Mouse (Mus musculus) left cerebral cortex, adult 11 months (tissue): ENCODE data around the gene Eogt.

Experiments
- DNase-seq: peaks from one replicate; pipeline ENCODE4 v3.0.0; 2022; ENCODE audit warnings: low spot score

Eogt gene

DNA sequence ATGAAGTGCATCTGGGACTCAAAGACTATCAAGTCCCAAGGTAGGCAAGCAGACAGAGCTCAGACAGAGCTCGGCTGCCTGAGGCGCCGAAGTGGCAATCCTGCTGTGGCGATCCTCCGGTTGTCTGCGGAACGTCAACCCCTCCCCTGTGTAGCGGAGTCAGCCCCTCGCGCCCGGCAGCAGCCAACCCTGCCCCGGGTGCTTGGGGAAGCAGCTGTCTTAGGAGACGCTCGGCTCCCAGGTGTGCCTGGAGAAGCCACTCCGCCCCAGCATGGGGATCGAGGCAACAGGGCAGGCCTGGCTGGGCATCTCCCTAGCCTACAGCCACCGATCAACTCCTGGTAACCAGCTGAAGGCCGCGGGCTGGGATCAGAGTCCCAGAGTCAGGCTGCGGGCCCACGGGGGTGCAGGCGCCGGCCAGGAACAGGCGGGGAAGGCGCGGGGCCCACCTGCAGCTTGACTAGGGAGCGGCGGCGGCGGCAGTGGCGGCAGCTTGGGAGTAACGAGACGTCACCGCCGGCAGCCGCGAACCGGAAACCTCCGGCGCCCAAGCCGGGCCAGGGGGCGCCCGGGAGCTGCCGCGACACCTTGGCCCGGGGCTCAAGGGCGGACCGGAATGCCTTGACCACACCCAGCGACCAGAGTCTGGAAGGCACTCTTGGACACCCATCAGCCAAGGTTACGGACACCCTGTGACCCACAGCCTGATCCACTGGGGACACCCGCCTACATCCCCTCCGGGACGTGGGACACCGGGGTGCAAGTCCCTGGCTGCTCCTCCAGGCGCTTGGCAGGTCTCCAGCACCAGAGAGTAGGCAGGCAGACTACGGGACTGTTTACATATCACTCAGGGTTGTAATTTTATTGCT is at the start of gene Eogt:
Gene Eogt (minus strand): TSS at position 800 of the 869 bp plus-strand sequence.
- peak; percentile 54 for DNase-seq

DNA sequence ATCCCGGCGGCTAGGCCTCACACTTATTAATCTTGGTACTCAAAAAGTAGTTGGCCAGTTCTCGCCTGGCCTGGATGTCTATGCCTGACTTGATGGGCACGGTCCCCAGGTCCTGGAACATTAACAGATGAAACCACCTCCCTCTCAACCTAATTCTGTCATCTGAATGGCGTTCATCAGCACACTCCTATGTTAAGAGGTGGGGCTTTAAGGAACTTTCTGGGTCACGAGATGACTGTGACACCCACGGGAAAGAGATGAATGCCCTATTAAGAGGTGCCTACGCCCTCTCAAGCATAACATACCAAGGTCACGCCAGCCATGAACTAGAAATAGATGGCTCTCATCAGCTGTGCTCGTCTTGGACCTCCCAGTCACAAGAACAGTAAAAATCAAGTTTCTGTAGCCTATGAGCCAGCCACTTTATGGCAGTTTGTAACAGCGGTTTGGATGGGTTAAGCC is 30.4 kb upstream of the Eogt start:
- no peak for DNase-seq

DNA sequence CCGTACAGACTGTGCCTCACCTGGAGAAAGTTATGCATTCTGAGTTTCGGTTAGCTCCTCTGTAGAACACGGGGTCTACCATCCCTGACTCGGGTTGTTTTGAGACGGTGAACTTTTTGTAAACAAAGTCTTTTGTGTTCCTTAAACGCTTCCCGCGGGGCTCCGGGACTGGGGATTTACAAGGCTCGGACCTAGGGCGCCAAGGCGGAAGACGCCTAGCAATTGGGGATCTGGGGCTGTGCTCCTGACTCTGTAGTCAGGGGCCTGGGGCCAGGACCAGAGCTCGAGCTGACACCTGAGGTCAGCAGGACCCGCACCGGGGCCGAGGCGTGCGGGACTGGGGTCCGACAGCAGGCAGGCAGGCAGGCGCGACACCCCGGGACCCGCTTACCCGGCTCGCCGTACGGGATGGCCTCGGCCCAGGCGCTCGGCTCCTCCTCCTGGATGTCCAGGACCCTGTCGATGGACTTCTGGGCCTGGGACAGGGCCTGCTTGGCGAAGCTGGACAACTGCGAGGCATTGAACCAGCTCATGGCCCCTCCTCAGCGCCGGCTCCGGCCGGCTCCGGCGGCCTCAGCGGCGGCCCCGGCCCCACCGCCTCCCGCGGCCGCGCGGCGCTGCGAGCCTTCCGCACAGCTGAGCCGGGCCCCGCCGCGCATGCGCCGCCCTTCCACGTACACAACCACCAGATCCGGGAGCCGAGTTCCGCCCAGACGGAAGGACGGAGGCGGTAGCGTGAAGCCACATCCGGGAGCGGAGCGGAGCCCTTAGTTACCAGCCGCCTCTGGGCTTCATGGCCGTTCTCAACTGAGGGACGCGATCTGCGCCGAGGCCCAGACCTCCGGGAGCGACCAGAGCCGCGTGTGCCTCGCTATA is 29.7 kb upstream of the Eogt start, which contains the start of gene Tmf1:
Gene Tmf1 (minus strand): TSS at position 632 of the 876 bp plus-strand sequence.
- DNase-seq: peak; percentile 94

DNA sequence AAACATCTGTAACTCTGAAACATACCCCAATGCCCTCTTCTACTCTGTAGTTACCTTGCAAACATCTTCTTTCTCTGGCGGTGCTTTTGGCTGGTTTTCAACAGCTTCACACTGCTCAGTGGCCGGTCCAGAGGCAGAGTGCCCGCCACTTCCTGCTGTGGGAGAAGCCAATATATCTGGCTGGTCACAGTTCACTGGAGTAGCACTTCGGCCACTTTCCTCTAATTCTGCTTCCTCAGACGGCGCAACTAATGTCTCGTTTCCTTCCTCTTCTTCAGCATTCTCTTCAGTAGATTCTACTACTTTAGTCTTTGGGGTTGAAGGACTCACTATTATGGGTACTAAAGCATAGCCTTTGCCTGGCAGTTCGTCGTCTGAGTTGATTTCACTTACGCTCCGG is 26.7 kb upstream of the Eogt start:
- DNase-seq: no peak

DNA sequence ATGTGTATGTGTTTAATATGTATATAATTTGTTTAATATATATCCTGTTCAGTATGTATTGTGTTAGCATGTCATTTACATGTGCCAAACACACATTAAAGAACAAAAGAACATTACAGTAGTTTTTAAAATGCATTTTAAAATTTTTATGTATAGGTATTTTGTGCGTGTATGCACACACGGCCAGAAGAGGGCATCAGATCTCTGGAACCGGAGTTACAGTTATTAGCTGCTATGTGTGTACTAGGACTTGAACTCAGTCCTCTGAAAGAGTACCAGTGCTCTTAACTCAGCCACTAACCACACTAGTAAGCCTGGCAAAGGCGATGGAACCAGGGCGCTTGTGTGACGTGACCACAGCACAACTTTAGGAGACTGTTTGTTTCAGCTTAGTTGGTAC is 1.2 kb upstream of the Eogt start:
- DNase-seq: no peak

DNA sequence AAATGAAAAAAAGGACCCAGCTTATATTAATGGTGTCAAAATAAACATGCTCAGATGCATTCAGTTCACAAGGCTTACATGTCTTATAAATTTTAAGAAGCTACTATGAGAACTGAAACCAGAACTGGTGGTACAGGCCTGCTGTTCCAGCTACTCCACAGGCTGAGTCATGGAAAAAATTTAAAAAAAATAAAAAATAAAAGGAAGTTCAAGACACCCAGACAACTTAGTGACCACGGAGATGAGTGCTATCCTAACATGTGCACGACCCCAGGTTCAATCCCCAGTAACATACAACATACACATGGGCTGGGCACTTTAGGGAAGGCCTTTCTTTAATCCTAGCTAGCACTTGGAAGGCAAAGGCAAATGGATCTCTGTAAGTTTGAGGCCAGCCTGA is 739 bp upstream of the Eogt start:
- no peak for DNase-seq

DNA sequence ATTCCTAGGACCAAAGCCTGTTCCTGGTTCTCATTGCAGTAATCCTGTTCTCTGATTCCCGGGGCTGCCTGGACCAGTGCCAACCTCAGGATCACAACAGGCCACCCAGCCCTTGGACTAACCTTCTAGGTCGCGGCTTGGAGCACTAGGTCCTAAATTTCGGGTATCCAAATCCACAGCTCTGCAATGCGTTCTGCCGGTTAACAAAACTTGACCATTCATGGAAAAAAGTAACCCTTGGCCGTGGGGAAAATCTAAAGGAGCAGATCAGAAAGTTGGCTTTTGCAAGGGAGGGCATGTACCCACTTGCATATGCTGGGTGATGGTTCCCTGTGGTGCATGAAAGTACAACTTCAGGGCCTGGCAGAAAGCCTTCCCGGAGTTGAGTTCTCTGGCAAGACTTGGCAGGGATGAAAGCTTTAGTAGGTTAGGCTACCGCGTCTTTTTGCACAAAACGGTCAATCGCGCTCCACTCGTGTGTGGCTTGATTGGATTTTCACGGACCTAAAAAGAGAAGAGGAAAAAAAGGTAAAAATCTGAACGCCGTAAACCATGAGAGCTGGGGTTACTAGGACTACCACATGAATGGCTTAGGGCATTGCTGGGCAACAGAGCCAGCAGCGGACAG is 1.1 kb downstream of the Eogt start:
- DNase-seq: no peak

DNA sequence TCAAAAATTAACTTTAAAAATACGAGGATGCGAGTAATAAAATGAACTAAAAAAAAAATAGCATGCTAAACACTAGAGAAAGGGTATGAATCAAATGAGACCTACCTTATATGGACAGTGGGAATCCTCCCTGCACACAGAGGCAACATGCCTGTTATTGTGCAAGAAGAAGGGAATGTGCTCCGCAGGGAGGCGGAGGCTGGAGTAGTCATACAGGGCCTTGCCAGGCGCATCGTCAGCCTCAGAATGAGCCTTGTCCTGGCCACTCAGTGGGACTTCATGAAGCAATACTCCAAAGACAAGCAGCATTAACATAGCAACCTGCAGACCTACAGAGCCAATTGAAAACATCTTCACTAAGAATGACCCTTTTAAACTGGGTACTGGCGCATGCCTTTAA is 3.8 kb downstream of the Eogt start:
- DNase-seq: no peak

DNA sequence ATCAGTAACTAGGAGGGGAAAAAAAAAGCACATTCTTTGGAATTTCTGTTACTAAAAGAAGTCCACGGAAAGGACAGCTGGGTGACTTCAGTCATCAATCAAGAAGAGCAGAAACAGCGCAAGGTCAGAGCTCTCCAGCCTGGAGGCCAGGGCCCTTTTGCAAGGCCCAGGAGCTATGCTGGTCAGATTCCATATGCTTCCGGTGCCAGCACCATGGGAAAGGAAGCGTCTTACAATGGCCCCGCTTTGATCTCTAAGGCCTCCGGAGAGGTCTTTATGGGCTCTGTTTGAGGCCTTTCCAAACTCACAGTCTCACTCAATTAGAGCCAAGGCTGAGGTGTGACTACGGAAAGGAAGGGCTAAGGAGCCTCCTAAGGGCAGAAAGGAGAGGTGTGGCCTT is 4.6 kb downstream of the Eogt start:
- DNase-seq: no peak

DNA sequence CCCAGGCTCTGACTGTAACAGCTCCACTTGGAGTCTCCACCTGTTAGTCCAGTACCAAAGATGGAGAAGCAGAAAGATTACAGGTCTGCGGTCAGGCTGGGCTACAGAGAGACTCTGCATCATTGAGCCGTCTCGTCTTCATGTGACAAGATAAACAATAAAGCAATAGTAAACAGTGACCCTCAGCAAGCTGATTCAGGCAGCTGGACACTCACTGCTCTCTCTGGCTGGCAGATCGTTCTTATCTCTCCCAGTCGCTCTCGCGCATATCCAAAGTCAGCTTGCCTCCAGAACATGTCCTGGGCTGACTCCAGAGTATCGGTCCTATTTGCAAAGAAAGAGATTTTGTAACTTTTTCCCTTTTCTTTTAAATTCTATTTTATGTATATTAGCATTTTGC is 6.4 kb downstream of the Eogt start:
- no peak for DNase-seq

DNA sequence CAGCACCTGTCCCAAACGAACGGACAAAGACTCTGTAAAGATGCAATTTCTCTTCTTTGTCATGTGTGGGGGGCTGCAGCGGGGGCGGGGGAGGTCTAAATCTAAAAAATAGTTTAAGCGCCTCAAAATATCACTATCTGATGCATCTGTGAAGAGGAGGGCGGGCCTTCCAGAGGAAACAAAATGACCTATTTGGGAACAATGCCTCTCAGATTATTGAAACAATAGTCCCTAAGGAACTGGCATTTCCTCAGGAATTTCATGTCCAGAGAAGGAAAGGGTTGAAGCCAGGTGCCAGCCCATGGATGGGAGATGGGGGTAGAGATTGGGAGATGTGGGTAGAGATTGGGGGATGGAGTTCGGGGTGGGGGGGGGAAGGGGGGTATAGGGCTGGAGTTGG is 7.2 kb downstream of the Eogt start:
- no peak for DNase-seq

DNA sequence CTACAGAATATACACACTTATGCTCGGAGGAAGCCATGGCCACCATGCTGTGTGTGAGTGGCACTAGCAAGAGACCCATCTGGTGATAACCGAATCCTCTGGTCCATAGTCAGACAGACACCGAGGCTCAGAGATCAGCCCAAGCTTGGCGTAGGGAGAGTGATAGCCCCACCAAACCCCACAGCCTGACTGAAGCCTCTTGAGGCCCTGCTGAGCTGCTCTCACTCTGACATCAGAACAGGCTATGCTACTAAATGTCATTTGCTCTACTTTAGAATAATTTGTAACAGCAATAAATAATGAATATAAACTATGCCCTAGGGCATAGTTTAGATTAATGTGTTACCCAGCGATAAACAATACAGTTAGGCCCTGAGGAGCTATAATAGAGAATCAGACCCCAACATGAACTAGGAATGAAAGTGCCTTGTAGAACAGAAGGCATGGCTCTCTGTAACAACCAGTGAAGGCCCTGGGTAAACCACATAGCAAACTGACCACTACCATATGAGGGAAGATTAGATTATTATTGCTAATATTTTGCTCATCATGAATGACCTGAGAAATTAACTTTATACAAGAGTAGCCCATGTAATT is 16.2 kb downstream of the Eogt start:
- no peak for DNase-seq

DNA sequence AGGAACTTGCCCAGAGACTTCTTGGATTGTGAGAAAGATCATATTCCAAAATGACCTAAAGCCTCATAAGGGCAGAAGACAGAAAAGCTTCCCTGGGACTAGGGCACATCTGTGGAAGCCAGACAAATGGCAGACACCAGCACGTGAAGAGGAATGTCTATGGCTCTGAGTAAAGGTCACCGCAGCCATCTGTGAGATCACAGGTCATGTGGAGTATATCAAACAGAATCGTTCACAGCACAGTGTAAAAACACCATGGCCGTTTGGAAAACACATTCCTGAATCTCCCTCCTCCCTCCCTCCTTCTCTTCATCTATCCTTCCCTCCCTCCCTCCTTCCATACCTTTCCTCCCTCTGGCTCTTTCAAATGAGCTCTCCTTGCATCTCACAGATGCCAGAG is 17.2 kb downstream of the Eogt start:
- DNase-seq: no peak

DNA sequence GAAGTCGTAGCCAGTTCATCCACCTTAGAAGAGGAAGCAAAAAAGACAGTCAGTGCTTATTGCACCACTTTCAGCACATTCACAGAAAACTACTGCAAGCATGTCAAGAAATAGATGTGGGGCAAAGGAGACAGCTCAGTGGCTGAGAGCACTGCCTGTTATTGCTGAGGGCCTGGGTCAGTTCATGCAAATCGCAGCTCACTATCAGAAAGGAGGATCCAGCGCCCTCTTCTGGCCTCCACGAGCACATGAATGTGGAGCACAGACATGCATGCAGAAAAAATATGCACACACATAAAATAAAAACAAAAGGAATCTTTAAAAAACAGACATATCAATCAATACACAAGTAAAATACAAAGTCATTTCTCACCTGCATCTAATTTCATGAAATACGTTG is 18.0 kb downstream of the Eogt start:
- DNase-seq: no peak

DNA sequence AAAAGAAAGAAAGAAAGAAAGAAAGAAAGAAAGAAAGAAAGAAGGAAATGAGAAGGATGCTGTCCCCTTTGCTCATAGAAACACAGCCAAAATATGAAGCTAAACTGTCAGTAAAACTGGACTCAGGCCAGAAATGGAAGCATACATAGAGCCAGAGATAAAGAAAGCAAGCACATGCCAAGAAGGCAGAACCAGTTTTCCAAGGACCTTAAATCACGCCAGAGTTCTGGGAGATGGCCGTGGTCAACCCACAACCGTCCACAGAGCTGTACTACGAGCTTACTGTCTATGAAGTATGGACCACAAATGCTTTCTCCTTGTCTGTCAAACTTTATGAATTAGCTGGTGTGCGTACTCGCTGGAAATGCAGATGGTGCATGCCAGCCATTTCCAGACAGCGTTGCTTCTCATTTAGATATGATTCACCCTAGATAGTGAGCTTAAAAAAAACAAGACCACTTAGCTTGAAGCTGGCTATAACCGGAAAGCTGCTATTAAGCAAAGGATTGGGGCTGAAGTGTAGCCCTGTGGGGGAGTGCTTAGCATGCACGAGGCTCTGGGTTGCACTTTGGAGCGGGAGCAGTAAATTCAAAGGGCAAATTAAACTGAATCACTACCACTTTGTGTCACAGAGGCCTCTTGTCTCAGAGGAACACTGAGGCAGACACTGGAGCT is 24.5 kb downstream of the Eogt start:
- DNase-seq: no peak

DNA sequence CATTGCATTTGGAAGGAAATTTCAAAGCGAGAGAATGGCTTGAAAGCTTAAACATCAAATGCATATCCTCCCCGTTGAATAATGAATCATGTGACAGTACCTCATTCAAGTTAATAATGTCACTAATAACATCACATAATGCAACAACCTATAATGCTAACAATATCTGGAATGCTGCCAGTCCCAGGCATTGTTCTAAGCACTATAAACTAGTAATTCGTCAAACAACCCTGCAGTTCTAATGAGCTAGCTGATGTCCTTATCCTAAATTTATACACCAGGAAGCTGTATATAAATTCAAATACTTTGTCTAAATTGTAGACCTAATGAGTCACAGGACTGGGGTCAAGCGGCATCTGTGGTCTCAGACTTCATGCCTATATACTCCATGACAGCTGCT is 28.1 kb downstream of the Eogt start:
- DNase-seq: no peak

DNA sequence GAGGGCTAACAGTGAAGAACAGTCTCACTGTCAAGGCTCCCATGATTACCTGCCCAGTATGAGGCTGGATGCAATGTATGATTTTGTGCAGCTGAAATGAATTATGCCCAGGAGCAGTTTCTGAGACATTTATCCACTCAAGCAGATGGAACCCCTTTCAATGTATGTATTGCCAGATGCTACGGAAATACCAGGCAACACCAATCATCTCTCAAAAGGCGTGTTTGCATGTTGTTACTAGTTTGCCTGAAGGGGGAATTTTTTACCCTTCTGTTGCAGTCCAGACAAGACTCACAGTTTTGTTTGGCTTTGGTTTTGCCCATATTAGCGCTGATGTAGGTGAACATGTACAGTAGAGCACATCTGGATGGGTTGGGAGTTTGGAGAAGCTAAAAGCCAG is 30.7 kb downstream of the Eogt start:
- DNase-seq: no peak

DNA sequence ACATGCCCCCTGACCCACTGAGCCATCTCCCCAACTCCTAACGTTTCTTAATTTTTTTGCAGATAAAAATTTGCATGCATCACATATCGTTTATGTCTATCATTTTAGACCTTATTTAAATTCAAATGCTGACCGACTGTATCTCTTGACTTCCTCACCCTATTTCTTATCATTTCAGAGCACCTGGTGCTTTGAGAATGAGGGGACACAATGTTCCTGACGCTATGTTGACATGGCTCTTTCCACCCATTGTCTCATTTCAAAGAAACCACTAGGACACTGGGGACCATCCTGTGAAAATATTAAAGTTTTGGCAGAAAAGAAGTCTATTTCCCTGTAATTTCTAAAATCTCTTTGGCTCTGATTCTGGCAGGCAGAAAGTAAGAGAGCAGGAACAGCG is 32.1 kb downstream of the Eogt start:
- DNase-seq: no peak

DNA sequence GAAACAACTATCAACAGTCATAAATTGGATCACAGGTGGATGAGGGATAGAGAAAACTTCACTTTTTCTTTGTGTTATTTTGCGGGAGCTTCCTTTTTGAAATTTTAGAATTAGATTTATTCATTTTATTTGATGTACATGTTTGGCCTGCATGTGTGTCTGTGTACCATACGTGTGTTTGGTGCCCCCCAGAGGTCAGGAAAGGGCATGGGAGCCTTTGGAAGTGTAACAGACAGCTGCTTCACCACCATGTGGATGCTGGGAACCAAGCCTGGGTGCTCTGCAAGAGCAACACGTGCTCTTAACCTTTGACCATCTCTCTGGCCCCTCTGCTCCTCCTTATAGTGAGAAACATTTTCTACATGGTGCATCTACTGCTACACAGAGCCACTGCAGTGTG is 34.2 kb downstream of the Eogt start:
- no peak for DNase-seq

DNA sequence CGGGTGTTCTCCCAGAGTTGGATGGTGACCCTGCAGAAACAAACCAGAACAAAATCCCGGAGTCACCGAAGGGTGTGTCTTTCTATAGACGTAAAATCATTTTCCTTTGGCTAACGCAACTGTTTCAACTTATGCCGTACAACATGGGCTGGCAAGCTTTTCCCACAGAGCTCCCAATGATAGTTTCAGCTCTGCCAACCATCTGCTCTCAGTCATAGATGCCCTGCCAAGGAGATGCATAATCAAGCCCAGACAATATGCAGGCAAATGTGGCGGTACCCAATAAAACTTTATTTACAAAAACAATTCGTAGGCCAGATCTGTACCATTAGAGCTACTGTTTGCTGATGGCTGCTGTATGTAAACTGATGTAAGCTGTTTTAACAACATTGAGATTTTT is 36.8 kb downstream of the Eogt start:
- no peak for DNase-seq

DNA sequence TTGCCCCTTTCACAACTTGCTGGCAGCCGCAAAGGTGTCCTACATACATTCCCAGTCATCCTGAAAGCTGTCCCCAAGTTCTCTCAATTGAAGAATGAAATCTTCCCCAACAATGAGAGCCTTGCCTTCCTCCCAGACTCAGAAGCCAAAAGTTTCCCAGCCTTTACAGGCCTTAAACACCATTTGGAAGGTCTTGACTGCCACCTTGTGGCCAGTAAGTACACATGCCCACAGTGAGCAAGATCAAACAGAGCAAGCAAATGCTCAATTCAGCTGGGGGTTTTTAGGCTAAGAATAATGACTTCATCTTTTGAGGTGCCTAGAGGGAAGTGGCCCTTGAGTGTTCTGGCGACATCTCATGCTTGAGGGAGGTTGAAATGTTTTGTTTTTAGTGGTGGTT is 42.2 kb downstream of the Eogt start:
- DNase-seq: peak; percentile 18

DNA sequence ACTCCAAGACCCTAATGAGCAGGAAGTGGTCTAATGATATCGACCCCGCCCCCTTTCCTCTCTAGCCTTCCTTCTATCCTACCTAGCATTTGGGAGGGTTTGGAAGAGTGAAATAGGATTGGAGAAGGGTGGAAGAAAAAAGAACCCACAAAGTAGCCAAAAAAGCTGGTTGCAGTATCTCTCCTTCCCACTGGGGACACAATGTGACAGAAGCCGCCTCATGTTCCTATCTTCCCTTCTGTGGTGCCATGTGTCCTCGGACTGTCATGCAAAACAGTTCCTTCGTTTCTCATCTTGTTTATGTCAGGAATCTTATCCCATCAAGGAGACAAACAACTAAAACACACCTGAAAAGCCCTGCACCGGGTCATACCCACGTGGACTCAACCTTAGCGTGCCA is 42.9 kb downstream of the Eogt start:
- DNase-seq: no peak
